In the genomic region with DNA sequence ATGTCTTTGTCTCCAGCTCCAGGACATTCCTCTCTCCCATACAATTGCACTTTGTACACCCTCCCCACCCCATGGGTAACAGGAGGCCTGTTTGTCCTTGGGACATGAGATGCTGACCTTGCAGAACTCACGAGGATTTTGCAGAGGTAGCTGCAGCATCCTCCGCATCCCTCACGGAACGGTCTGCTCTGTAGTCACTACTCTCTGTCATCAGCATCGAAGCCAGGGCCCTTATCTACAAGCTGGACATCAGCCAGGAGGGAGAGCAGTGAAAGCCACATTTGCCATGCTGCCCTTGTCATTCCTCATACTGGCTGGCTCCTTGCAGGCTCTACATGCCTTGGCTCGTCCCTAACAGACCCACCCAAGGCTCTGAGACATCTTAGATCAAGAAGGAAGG, we compare ENCODE assay signal across 19 mouse cellular contexts.
DNase-seq lines count a peak whose midpoint lies in the region; ATAC-seq lines count a peak whose summit lies in the region.
"Had no signal": no experiment of that assay in that cellular context is flagged by ENCODE, and none has a peak within 500 bp of the region (broad histone marks: within the 10 kb centered on the region; RNA-seq: fewer than 3 reads in every experiment).

No protein-coding gene starts in this region.

- peaks cover 3% of the 10 kb centered on the region; the same call in 1 of the 2 replicates for H3K9me3 ChIP-seq in megakaryocyte, embryonic 14.5 days
- H3K9me3 ChIP-seq in heart, embryonic 12.5 days (replicated peaks) = no peaks in the 10 kb centered on the region
- H3K9me3 ChIP-seq: embryonic facial prominence, embryonic 15.5 days; forebrain, embryonic 10.5 days; limb, embryonic 13.5 days; neural tube, embryonic 12.5 days had no signal

- H3K27me3 ChIP-seq in megakaryocyte, embryonic 14.5 days (replicated peaks) = peaks cover 45% of the 10 kb centered on the region
- no peaks in the 10 kb centered on the region for H3K27me3 ChIP-seq in heart, embryonic 12.5 days (replicated peaks)
- H3K27me3 ChIP-seq: embryonic facial prominence, embryonic 15.5 days; neural tube, embryonic 12.5 days had no signal

- WGBS in heart, embryonic 12.5 days = 26% methylated on average over 6 of the region's 6 CpGs

- peak overlapping the region; percentile 13 for H3K4me3 ChIP-seq in megakaryocyte, embryonic 14.5 days (replicated peaks)
- no peak overlapping the region for H3K4me3 ChIP-seq in heart, embryonic 12.5 days
- H3K4me3 ChIP-seq: embryonic facial prominence, embryonic 15.5 days; forebrain, embryonic 10.5 days; limb, embryonic 13.5 days; neural tube, embryonic 12.5 days had no signal

- H3K27ac ChIP-seq in heart, embryonic 12.5 days (ENCODE audit: poor library complexity, severe bottlenecking) = peak overlapping the region; percentile 52
- H3K27ac ChIP-seq: embryonic facial prominence, embryonic 15.5 days; forebrain, embryonic 10.5 days; limb, embryonic 13.5 days; neural tube, embryonic 12.5 days had no signal

- DNase-seq in cerebellum, postnatal 14 days = peak; percentile 60 to 66
- no peak for DNase-seq in cerebellum, adult 9-11 months
- peak; percentile 29 for DNase-seq in heart, postnatal 4 days
- no peak for DNase-seq in thymus, postnatal 14 days
- DNase-seq: cerebellum, adult 9-10 months; embryo, embryonic 11 days; gastrocnemius, postnatal 14 days; kidney, adult 8-10 months; kidney, postnatal 25 days; lung, postnatal 14 days; thymus, postnatal 4 days had no signal

- H3K36me3 ChIP-seq in megakaryocyte, embryonic 14.5 days (replicated peaks; ENCODE audit: low read length) = peaks cover 2% of the 10 kb centered on the region
- H3K36me3 ChIP-seq in heart, embryonic 12.5 days = 0 out of 2 replicates have a peak, but pooled peaks cover 2% of the 10 kb centered on the region
- H3K36me3 ChIP-seq: embryonic facial prominence, embryonic 15.5 days; forebrain, embryonic 10.5 days; neural tube, embryonic 12.5 days had no signal

- H3K9ac ChIP-seq in heart, embryonic 12.5 days = no peak overlapping the region
- H3K9ac ChIP-seq: embryonic facial prominence, embryonic 15.5 days; limb, embryonic 13.5 days; neural tube, embryonic 12.5 days had no signal

- no peak overlapping the region for H3K4me2 ChIP-seq in heart, embryonic 12.5 days
- H3K4me2 ChIP-seq: embryonic facial prominence, embryonic 15.5 days; limb, embryonic 13.5 days; neural tube, embryonic 12.5 days had no signal

- peaks cover 7% of the 10 kb centered on the region; the same call in 1 of the 2 replicates for H3K4me1 ChIP-seq in megakaryocyte, embryonic 14.5 days
- H3K4me1 ChIP-seq in heart, embryonic 12.5 days (replicated peaks) = peaks cover 42% of the 10 kb centered on the region
- H3K4me1 ChIP-seq: embryonic facial prominence, embryonic 15.5 days; forebrain, embryonic 10.5 days; limb, embryonic 13.5 days had no signal

- ATAC-seq in megakaryocyte, adult 5-6 weeks (ENCODE audit: poor library complexity, severe bottlenecking) = no peak
- ATAC-seq in heart, embryonic 12.5 days (ENCODE audit: insufficient number of reproducible peaks, low FRiP score) = peak; percentile 65; the same call in 1 of the 2 replicates
- ATAC-seq: inflammation-experienced regulatory T-cells, adult 6 months had no signal

Comparison
In these comparisons a context has a peak if more than half of its experiments do, and no peak if none do; other contexts are left out.
1. DNase-seq: peak in cerebellum, postnatal 14 days (2 of 2) and heart, postnatal 4 days (single experiment); none in cerebellum, adult 9-11 months (single experiment) and thymus, postnatal 14 days (single experiment).